Mouse (Mus musculus): ENCODE measurements at regions not wholly inside any gene's neighbourhood (a gene's known extent, or its start where the extent isn't known, plus 50 kb on each side); places are given as distances from the start of the nearest gene placed in this dataset.

- no peak for DNase-seq (ENCODE audit: low spot score)
Measured at GRCm38 (mm10) chr3:50813760-50814400, 370.5 kb upstream of the Slc7a11 start.

GRCm38 (mm10) chr3:50815716-50816115, 372.3 kb upstream of the Slc7a11 start:
- DNase-seq (ENCODE audit: low spot score): no peak

GRCm38 (mm10) chr3:50816479-50816878, 373.1 kb upstream of the Slc7a11 start:
- peak; percentile 41 for DNase-seq (ENCODE audit: low spot score)

- DNase-seq (ENCODE audit: low spot score): no peak
Measured at GRCm38 (mm10) chr3:50817361-50817760, 373.9 kb upstream of the Slc7a11 start.

GRCm38 (mm10) chr3:50820776-50821175, 377.4 kb upstream of the Slc7a11 start:
- no peak for DNase-seq (ENCODE audit: low spot score)

GRCm38 (mm10) chr3:50825534-50826423, 382.4 kb upstream of the Slc7a11 start:
- no peak for DNase-seq (ENCODE audit: low spot score)

- no peak for DNase-seq (ENCODE audit: low spot score)
Measured at GRCm38 (mm10) chr3:50826424-50826819, 383.0 kb upstream of the Slc7a11 start.

- DNase-seq (ENCODE audit: low spot score): no peak
Measured at GRCm38 (mm10) chr3:50829211-50829610, 385.8 kb upstream of the Slc7a11 start.

- no peak for DNase-seq (ENCODE audit: low spot score)
Measured at GRCm38 (mm10) chr3:50830446-50830845, 387.0 kb upstream of the Slc7a11 start.

- DNase-seq (ENCODE audit: low spot score): no peak
Measured at GRCm38 (mm10) chr3:50830926-50831325, 387.5 kb upstream of the Slc7a11 start.

GRCm38 (mm10) chr3:50842216-50842615, 382.0 kb upstream of the Noct start:
- no peak for DNase-seq (ENCODE audit: low spot score)

- DNase-seq (ENCODE audit: low spot score): no peak
Measured at GRCm38 (mm10) chr3:50844835-50845301, 379.4 kb upstream of the Noct start.

- DNase-seq (ENCODE audit: low spot score): no peak
Measured at GRCm38 (mm10) chr3:50845311-50845710, 378.9 kb upstream of the Noct start.

- peak; percentile 27 for DNase-seq (ENCODE audit: low spot score)
Measured at GRCm38 (mm10) chr3:50848528-50848927, 375.7 kb upstream of the Noct start.

- no peak for DNase-seq (ENCODE audit: low spot score)
Measured at GRCm38 (mm10) chr3:50851083-50851637, 373.1 kb upstream of the Noct start.

- DNase-seq (ENCODE audit: low spot score): no peak
Measured at GRCm38 (mm10) chr3:50867105-50867504, 357.1 kb upstream of the Noct start.

GRCm38 (mm10) chr3:50869211-50869610, 355.0 kb upstream of the Noct start:
- no peak for DNase-seq (ENCODE audit: low spot score)

- DNase-seq (ENCODE audit: low spot score): no peak
Measured at GRCm38 (mm10) chr3:50879050-50879449, 345.2 kb upstream of the Noct start.

GRCm38 (mm10) chr3:50879595-50879994, 344.7 kb upstream of the Noct start:
- DNase-seq (ENCODE audit: low spot score): no peak

- no peak for DNase-seq (ENCODE audit: low spot score)
Measured at GRCm38 (mm10) chr3:50881437-50882248, 342.6 kb upstream of the Noct start.

- DNase-seq (ENCODE audit: low spot score): no peak
Measured at GRCm38 (mm10) chr3:50882249-50882733, 342.0 kb upstream of the Noct start.

GRCm38 (mm10) chr3:50886336-50886735, 337.9 kb upstream of the Noct start:
- DNase-seq (ENCODE audit: low spot score): no peak
